Mouse (Mus musculus): Measurements from ENCODE around the gene Slc1a4.

Gene Slc1a4

DNA sequence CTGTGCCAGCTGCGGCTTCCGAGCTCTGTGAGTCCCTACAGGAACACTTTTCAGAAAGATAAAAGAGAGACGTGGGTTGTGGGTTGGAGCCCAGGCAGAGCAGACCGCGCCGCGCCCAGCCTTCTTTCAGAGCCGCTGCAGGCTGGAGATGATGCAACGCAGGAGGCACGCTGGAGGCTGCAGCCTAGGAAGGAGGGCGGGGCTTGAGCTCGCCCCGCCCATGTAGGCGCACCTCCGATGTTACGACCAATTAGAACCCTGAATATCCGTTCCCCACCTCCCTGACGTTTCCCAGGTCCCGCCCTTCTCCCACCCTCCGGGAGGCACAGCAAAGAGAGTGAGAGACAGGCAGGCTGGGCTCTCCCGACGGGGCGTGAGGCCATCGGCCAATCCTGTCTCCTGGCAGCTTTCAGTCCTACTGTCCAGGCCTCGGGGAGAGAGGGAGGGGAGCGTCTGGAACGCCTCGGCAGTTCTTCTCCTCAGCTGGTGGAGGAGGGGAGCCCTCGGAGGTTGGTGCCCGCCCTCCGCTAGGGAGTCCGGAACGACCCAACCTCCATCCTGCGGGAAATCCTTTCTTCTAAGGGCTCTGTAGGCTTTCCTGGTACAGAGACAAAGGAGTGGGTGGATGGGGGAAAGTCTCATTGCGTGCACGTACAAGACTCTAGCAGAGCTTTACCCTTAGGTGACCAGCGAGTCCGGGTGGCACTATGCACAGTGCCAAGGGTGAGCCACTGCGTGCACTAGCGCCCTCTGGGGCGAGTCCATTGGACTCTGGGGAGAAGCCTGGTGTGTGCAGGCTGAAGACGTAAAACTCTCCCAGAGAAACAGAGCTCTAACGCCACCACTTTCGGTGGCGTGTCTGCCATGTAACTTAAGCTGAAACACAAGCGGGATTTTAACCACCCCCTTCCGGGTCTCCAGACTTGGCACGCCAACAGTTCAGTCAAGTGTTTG, at the start of gene Slc1a4:
Slc1a4 (minus strand) TSS at position 153 of the 954 bp plus-strand sequence.
- peak; percentile 95 for DNase-seq (ENCODE audit: extremely low read depth, low read depth)

DNA sequence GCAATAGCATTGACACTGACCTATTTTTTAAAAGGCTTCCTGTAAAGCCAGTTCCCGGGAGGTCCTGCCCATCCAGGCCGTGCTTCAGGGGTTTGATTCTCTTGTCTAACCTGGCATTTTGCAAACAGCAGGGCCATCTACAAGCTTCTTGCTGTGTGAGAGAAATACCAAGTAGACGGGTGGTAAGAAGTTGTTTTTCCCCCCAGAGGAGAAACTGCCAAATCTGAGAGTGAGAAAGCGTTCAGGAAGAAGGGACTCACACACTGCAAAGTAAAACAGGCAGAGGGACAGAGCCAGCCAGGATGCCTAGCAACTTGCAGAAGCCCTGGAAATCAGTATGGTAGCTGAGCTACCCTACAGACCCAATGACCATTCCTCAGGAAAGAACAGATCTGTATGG, 47.6 kb upstream of the Slc1a4 start:
- DNase-seq (ENCODE audit: extremely low read depth, low read depth): no peak

DNA sequence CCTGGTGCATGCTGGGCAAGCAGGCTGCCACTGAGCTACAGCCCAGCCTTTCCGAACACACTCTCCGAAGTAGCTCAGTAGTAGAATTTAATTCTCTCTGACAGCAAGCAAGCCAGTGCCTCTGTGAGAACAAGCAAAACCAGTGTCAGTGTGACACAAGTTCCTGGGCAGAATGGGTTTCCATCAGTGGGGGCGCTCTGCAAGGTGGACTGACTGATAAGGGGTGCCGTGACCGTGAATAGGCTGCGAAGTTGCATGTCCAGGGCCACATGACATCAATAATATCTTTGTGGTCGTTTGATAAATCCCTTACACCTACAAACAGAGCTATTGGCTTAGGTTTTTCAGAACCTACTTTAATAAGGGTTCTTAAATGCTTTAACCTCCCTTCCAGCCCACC, 44.1 kb upstream of the Slc1a4 start:
- DNase-seq (ENCODE audit: extremely low read depth, low read depth): peak; percentile 22

DNA sequence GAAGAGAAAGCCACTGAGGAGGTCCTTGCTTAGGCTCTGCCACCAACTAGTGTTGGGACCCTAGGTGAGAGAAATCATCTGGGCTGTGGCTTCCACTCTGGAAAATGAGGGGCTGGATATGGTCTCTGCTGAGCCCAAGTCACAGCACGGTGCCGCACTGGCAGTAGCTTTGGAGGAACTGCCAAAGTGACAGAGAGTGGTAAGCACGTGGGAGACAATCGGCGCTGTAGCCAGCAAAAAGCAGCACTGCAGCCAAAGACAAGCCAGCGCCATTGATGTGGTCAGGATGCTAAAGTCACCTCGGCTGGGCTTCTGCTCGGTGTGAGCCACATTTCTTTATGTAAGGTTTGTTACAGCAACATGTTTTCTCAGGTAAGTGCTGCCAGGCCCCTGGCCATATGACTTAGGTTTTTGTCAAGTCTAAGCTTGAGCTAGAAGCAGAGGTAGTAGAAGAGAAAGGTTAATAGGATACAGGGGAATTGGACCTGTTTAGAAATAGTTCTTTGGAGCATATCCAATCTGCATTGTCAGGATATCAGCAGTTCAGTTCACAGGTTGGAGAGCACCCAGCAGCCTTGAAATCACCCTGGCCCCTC, 40.2 kb upstream of the Slc1a4 start:
- DNase-seq (ENCODE audit: extremely low read depth, low read depth): no peak

DNA sequence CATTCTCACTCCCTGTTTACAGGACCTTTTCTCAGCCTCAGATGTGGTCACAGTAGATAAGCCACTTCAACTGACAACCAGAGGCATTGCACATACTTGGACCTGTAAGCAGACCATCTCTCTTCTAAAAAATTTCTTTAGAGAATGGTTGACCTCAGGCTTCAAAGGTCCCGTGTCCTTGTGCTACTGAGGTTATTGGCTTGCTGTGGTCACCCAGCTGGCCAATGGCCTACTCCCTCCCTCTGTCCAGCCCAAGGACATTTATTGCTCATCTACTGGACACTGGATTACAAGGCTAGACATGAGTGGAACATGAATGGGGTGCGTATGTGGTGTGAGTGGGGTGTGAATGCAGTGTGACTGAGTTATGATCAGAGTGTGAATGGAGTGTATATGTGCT, 38.0 kb upstream of the Slc1a4 start:
- no peak for DNase-seq (ENCODE audit: extremely low read depth, low read depth)

DNA sequence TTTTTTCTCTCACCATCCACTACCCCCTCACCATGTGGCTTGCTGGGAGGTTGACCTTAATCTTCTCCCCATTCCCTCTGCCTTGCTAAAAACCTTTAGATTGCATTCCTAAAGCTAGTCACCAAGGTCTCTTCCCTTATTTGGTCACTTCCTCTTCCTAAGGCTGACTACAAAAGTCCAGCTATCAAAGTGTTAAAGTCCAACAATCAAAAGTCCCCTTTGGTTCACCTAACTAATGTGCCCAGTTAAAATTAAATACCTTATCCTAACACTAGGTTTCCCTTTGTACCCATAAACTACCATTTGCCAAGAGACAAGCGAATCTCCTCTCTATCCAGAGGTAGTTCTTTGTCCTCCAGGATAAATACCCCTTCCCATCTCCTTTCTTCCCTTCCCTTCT, 33.9 kb upstream of the Slc1a4 start:
- no peak for DNase-seq (ENCODE audit: extremely low read depth, low read depth)

DNA sequence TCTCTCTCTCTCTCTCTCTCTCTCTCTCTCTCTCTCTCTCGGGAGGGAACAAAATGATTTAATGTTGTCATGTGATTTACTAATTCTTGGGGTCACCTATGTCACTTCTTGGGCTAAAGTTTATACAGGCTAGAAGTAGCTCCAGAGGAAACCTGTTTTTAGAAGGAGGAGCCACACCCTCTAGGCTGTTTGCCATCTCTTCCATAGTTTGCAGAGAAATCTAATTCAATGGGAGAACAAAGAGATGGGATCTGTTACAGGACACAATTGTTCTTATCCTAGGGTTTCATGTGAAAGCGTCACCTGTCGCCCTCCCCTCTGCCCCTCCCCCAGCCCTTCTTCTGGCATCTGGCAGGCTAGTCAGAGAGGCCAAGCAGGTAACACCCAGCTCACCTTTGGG, 28.8 kb upstream of the Slc1a4 start:
- no peak for DNase-seq (ENCODE audit: extremely low read depth, low read depth)

DNA sequence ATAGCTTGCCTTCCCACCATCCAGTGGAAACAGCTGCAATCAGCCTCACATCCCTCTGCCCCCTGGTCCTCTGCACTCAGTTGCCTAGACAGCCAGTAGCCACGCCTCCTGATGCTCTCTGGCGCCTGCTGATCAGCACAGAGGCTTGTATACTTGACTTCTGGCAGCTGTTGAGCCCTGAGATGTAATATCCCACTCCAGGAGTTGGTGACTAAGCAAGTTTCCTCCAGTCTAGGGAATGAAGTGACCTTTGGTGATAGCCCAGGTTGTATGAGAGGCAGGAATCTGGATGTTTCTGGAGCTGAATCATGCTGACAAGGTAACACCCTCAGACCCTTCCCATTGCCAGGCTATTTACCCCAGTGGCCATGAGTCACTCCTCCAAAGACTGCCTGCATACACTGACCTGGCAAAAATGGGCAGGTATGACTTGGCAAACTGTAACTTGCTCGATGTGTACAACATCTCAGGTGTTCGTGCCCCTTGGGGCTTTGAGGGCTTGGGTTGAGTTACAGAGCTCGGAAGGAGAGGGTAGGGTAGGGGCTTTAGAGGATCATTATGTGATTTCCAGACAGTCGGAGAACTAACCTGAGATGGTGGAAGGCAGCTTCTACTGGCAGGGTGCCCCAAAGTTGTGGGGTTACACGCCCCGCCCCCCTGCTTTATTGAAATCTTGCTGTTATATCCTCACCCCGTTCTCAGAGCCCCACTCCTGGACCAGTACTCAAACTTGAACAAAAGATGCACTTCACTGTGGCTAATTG, 25.4 kb upstream of the Slc1a4 start:
- DNase-seq (ENCODE audit: extremely low read depth, low read depth): no peak

DNA sequence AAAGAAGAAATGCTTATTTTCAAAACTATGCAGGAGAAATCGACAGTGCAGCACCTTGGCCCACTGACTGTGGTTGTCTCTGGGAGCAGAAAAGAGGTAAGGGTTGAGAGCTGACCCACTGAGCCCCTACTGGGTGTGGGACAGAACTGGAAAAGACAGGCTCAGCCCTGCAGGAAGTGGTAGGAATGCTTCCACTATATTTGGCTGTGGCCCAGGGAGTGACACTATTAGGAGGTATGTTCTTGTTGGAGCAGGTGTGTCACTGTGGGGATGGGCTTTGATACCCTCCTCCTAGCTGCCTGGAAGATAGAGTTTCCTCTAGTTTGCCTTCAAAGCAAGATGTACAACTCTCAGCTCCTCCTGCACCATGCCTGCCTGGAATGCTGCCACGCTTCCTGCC, 16.0 kb upstream of the Slc1a4 start:
- DNase-seq (ENCODE audit: extremely low read depth, low read depth): no peak

DNA sequence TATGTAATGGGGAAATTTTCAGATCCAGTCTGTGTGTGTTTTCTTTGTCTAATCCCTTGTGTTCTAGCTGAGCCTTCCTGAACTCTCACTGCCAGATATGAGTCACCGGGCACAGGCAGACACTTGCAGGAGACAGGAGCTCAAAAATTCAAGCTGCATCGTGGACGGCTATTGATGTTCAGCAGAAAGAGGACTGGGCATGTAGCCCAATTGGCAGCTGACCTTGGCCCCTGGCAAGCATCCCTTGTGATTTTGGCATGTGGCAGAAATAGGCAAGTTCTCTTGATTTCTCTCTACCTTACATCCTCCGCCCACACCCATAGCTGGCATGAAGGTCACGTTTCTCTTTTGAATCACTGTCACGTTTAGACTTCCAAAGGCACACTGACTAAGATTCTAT, 15.0 kb upstream of the Slc1a4 start:
- no peak for DNase-seq (ENCODE audit: extremely low read depth, low read depth)

DNA sequence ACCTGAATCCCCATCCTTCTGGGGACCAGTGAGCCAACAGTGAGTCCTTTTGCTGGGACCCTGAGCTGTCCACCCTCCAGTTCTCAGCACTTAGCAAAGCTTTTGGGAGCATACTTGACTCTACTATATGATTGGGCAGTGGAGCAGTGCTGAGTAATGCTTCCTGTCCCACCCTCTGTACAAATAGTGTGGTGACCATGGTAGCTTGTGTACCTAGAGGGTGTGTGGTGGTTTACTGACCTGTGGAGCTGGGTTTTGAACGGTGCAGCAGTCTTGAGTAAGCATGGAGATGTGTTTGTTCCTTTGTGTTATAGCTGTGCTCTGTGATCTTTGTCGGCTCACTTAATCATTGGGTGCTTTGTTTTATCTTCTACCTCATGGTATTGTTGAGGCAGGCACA, 13.9 kb upstream of the Slc1a4 start:
- no peak for DNase-seq (ENCODE audit: extremely low read depth, low read depth)

DNA sequence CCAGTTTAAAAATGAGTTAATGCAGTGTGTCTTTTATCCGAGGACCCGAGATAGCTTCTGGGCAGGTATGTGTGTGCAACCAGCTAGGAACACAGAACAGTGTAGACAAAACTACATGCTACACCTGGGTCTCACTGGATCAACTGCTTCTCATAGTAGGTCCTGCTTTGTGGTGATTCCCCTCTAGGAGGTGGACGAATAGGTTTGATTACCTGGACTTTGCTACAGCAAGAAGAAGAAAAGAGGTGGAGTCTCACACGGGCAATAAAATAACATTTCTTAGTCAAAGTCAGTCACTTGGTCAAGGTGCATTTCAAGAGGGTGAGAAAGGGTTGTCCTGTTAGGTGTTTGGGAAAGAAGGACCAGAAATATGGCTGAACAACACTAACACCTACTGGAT, 11.4 kb upstream of the Slc1a4 start:
- DNase-seq (ENCODE audit: extremely low read depth, low read depth): no peak

DNA sequence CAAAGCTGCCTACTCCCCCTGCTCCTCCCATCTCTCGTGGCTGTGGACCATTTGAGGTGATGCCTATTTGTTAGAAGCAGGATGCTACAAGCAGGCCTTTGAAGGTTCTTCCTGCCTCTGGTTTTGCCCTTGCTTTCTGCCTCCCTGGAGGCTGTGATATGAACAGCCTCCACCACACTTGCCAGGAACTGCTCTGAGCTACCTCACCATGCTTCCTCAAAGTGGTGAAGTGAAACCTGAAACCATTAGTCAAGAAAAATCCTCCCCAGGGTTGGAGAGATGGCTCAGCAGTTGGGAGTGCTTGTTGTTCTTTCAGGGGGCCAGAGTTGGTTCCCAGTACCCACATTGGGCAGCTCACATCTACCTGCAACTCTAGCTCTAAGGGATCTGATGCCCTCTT, 9.1 kb upstream of the Slc1a4 start:
- DNase-seq (ENCODE audit: extremely low read depth, low read depth): no peak

DNA sequence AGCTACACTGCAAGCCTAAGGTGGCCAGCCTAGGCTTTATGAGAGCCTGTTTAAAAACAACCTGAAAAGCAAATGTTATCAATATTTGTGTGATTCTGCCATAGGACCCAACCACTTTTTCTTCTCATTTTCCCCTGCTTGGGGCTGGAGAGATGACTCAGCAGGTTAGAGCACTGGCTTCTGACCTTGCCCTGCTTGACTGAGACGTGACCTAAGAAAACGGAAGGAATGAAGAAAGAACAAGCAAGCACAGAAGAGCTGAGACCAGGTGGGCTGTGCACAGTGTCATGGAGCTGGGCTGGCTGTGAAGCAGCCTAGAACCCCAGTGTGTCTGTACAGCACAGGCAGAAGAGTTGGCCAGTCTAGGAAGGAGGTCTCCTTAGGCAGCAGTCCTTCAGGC, 6.2 kb upstream of the Slc1a4 start:
- DNase-seq (ENCODE audit: extremely low read depth, low read depth): no peak

DNA sequence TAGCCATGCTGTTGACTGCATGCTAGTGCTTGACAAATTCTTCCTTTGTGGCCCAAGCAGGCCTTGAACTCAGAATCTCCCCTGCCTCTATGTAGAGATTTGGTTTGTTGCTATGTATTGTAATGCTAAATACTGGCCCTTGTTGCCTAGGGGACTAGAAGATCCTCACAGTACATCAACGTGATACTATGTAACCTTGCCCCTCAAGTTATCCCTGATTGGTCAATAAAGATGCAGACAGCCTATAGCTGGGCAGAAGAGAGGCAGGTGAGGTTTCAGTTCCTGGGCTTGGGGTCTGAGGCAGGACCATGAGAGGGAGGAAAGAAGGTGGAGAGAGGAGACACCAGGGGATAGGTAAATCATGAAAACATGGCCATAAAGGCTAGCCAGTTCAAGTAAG, 1.8 kb upstream of the Slc1a4 start:
- DNase-seq (ENCODE audit: extremely low read depth, low read depth): no peak

DNA sequence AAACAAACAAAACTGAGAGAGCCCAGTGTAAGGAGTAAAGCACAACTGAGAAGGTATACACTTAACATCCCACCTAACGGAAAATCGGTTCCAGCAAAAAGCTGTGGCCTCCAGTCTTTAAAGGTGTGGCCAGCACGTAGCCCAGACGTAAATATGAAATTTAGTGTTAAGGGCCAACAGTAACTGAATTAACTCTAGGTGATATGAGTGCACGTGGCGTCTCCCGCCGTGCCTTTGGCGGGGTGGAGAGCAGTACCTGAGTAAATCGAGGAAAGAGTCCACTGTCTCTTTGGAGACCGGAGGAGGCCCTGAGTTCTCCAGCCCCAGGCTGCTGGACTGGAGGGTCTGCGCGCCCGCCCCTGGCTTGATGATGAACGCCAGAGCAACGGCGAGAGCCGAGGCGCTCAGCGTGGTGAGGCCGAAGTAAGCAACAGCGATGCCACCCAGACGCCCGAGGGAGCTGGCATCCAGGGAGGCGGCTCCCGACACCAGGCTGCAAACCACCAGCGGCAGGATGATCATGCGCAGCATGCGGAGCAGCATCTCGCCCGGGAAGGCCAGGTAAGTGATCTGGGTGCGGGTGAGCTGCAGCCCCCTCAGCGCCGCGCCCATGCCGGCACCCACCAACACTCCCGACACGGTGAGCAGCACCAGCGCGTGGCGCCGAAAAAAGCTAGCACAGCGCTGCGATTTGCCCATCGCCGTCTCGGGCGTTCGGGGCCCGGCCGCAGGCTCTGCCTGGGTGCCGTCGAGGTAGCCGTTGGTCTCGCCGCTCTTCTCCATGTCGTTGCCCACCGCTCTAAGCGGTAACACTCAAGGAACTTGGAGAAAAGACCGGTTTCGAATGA, 599 bp downstream of the Slc1a4 start:
- no peak for DNase-seq (ENCODE audit: extremely low read depth, low read depth)

DNA sequence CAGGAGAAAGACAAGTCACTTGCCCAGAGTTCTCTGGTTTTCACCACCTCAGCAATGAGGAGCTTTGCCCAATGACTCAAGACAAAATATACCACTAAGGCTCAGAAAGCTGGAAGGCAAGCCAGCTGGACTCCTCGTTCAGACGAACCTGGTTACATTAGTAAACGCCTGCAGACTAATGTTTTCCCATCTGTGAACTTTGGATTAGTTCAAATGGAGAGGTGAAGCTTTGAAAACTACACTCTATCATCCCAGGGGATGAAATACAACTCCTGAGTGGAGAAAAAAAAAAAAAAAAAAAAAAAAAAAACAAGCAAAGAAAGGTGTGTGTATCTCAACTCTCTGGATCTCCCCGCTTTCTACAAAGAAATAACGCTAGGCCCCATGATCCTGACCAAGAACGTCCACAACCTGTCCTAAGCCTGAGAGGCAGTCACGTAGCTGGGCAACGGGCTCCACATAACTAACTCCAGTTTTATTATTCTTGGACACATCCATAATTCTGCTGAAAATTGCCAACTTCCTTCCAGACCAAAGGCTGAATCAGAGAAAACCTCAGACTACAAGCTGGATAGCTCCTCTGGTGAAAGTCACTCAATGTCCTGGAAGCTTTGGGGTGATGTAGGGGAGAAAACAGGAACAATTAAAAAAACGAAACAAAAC, 1.4 kb downstream of the Slc1a4 start:
- DNase-seq (ENCODE audit: extremely low read depth, low read depth): no peak

DNA sequence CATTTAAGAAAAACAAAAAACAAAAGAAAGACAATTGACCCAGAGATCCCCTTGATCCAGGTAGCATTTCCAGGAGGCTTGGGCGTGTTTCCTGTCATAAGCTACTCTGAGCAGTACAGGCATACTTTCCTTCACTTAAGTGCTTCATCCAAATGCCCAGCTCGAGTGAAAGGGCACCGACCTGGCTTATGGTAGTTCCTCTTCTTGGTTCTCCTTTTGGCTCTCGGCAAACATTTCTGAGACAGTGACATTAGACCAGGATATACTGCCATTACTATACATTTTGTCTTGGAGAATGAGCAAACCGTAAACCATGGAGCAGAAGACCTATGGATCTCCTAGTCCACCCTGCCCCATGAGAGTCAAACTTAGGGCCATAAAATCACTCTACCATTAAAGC, 2.8 kb downstream of the Slc1a4 start:
- no peak for DNase-seq (ENCODE audit: extremely low read depth, low read depth)

DNA sequence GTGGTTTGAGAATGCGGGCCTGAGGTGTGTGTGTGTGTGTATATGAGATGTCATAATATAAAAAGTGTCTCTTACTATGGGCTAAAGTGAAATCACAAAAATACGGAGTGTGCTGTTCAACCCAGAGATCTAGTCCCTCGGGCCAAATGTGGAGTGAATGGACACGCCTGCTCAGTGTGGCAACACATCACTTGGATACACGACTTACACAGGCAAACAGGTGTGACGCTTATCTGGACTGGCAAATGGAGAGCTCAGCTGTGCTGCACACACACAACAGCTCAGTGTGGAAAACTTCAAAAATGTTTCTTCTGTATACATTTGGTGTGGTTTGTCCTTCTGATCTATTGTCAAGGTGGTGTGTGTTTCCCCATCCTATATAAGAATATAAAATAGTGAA, 3.7 kb downstream of the Slc1a4 start:
- no peak for DNase-seq (ENCODE audit: extremely low read depth, low read depth)

DNA sequence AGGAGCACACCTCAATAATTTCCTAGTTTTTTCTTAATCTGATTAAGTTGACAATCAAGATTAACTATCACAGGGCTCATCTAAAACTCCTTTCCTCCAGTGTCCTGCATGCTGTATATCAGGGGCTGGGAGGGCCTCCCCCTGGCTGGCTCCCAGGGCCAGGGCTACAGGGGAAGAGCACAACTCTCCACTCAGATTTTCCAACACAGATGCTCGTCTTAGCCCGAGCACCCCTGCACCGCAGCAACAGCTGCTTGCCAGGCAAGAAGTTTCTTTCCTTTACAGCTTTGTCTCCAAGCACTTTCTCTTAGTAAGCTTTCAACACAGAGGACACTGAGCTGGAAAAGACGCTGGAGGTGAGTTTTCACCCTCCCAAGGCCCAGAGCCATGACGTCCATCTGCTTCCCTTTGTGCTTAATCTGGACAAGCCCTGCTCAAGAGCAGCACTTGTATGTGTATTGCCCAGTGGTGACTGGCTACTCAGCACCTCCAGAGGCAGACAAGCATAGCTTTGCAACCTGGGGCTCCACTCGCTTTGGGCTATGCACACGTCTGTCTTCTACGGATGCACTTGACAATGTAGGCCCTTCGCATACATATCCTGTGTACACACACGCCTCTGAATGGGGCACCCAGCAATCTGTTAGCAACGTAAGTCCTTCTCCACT, 6.1 kb downstream of the Slc1a4 start:
- no peak for DNase-seq (ENCODE audit: extremely low read depth, low read depth)

All from MEL-GATA-1-ER (cell line).